Mouse (Mus musculus): Measurements from ENCODE around the gene Gm44973.
"Not testable (repeated sequence)": the region's sequence is repeated elsewhere in the genome, so short reads cannot be mapped to it uniquely, and the experiment has no call there.

Gm44973 gene

DNA sequence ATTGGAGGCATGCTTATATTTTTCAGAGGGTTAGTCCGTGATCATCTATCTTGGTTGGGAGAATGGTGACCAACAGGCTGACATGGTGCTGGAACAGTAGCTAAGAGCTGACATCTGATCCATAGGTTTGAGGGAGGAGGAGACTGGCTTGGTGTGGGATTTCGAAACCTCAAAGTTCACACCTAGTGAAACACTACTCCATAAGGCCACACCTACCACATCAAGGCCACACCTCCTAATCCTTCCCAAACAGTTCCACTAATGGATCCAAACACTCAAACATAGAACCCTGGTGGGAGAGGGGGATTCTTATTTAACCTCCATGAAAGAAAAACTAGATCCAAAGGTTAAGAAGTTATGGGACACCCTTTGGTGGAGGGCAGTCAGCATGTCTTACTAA is 1.6 kb downstream of the Gm44973 start:
- DNase-seq (ENCODE audit: low read depth): no peak

- DNase-seq (ENCODE audit: low read depth): no peak
These were observed 2.1 kb downstream of the Gm44973 start for GRCm38 (mm10) chr7:5017352-5017751.

- no peak for DNase-seq (ENCODE audit: low read depth)
These were observed 2.6 kb downstream of the Gm44973 start for GRCm38 (mm10) chr7:5017931-5018330.

DNA sequence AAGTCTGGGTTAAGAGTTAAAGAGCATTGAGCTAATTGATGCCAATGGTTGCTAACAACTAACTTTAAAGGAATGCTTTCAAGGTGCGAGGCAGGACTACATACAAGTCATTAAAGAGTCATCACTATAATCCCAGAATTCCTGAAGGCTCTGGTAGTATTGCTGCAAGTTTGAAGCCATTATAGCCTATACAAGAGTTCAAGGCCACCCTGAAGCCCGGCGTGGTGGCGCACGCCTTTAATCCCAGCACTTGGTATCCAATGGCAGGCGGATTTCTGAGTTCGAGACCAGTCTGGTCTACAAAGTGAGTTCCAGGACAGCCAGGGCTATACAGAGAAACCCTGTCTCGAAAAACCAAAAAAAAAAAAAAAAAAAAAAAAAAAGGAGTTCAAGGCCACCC is 4.3 kb downstream of the Gm44973 start:
- DNase-seq (ENCODE audit: low read depth): not testable (repeated sequence)

DNA sequence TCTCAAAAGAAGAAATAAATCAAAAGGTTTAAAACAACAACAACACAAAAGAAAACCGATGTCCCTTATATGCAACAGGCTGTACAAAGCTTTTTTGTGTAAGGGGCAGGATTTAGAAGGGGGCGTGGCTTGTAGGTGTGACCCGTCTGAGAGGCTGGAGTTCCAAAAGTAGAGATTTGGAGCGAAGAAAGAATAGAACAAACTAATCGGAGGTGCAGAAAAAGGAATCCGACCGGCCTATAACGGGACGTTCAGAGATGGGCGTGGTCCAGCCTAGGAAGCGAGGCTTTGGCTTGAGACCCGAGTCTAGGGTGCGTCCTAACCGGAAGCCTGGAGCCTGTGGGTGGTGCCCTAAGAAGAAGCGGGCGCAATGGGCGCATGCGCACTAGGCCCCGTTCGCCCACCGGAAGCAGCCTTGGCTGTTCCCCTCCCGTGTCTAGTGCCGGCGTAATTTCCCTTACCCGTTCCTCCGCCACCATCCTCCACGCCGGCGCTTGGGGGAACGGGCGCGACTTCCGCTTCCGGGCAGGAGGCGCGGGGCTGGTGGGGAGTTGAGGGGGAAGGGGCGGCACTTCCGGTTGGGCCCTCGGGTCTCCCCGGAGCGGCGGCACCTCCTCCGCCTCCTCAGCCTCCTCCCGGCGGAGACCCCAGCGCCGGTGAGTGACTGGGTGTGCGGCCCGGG is 4.8 kb downstream of the Gm44973 start, which contains the start of the genes Zfp865 and Ccdc106:
TSS of gene Zfp865 (plus strand) at position 377 of the 682 bp plus-strand sequence.
TSS of gene Ccdc106 (plus strand) at position 554 of the 682 bp plus-strand sequence.
- peak; percentile 98 for DNase-seq (ENCODE audit: low read depth)

DNA sequence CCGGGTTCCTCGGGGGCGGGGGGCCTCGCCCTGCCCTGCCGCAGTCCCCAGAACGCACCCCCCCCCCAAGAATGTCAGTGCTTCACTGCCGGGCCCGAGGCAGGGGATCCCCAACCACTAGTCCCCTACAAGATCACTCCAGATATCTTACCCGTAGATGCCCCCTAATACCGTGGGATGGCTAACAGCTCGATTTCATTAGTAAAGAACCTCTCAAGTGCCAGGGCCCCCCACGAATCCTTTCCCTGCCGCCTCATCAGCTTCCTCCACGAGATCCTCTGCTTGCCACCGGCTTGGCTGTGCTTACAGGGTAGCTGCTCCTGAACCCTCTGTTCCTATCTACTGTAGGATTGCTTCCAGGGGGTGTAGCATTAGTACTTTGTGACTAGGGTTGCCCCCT is 5.4 kb downstream of the Gm44973 start:
- DNase-seq (ENCODE audit: low read depth): no peak

GRCm38 (mm10) chr7:5021197-5021596 is 5.9 kb downstream of the Gm44973 start:
- DNase-seq (ENCODE audit: low read depth): no peak

DNA sequence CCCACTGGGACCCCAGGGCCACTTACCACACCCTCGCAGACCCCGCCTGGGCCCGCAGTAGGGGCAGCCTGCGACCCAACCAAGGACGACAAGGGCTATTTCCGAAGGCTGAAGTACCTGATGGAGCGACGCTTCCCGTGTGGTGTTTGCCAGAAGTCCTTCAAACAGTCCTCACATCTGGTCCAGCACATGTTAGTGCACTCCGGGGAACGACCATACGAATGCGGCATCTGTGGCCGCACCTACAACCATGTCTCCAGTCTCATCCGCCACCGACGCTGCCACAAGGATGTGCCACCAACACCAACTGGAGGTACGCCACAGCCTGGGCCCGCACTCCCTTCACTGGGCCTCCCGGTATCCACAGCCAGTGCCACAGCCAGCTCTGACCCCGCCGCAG is 14.2 kb downstream of the Gm44973 start:
- no peak for DNase-seq (ENCODE audit: low read depth)

DNA sequence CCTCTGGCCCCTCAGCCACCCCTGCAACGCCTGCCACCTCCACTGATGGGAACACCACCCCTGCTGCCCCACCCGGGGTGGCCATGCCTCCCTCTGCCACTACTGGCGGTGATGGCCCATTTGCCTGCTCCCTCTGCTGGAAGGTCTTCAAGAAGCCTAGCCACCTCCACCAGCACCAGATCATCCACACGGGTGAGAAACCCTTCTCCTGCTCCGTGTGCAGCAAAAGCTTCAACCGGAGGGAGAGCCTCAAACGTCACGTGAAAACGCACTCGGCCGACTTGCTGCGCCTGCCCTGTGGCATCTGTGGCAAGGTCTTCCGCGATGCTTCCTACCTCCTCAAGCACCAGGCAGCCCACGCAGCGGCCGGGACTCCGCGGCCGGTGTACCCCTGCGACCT is 14.7 kb downstream of the Gm44973 start:
- DNase-seq (ENCODE audit: low read depth): no peak

DNA sequence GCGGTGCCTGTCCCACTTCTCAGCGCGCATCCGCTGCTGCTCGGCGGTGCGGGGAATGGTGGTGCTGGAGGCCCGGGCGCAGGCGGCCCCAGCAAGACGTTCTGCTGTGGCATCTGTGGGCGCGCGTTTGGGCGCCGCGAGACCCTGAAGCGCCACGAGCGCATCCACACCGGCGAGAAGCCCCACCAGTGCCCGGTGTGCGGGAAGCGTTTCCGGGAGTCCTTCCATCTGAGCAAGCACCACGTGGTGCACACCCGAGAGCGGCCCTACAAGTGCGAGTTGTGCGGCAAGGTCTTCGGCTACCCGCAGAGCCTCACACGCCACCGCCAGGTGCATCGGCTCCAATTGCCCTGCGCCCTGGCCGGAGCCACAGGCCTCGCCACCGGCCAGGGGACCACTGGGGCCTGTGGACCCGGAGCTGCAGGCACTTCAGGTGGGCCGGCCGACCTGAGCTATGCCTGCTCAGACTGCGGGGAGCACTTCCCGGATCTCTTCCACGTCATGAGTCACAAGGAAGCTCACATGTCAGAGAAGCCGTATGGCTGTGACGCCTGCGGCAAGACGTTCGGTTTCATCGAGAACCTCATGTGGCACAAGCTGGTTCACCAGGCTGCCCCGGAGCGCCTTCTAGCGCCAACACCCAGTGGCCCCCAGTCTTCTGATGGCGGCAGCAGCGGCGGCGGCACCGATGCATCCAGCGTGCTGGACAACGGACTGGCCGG is 15.4 kb downstream of the Gm44973 start:
- no peak for DNase-seq (ENCODE audit: low read depth)

- no peak for DNase-seq (ENCODE audit: low read depth)
These were observed 16.2 kb downstream of the Gm44973 start for GRCm38 (mm10) chr7:5031496-5031895.

GRCm38 (mm10) chr7:5033818-5034217 is 18.5 kb downstream of the Gm44973 start, which contains the start of gene 4632433K11Rik:
Gene 4632433K11Rik, plus strand, starts transcription at chr7:5034118.
- DNase-seq (ENCODE audit: low read depth): no peak

- DNase-seq (ENCODE audit: low read depth): no peak
These were observed 20.3 kb downstream of the Gm44973 start for GRCm38 (mm10) chr7:5035628-5036027.

DNA sequence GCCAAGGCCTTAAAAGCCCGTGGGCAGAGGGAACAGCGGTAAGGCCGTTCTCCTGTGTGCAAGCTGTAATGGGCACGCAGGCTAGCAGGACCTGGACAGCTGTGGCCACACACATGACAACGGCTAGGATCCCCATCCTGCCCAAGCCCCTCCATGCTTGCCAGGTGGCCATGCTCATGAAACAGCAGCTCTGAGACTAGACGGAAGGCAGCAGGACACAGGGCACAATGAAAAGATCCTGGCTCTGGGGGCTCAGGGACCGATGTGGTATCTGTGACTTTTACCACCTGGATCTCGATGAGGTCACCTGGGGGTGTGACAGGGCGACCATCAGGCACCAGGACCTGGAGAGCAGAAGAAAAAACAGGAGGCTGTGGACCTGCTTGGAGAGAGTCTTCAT is 20.8 kb downstream of the Gm44973 start:
- DNase-seq (ENCODE audit: low read depth): no peak

DNA sequence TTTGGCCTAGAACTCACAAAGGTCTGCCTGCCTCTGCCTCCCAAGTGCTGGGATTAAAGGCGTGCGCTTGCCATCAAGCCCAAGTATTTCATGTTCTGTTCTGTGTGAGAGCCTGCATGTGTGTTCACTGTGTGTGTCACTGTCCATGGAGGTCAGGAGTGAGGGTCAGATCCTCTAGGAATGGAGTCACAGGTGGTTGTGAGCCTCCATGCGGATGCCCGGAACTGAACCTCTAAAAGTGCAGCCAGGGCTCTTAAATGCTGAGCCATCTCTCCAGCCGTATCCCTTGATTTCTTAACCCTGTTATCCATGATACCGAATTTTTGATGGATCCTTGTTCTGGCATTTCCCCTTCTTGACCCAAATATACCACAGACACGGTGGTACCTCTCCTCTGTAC is 21.7 kb downstream of the Gm44973 start:
- DNase-seq (ENCODE audit: low read depth): no peak

DNA sequence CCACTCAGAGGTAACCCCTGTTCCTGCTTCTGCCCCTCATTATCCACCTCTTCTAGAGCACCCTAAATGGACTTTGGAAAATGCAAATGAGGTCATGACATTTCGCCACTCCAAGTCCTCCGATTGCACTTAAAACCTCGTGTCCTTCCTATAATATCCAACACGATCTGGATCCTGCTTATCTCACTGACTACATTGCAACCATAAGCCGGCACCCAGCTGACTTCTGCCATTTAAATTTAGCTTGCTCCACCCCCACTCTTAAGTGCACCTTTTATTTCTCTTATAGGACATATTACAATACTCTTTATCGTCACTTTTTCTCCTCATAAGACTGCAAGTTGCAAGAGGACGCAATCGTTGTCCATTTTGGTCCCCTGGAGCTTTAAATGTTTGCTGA is 22.2 kb downstream of the Gm44973 start:
- no peak for DNase-seq (ENCODE audit: low read depth)

DNA sequence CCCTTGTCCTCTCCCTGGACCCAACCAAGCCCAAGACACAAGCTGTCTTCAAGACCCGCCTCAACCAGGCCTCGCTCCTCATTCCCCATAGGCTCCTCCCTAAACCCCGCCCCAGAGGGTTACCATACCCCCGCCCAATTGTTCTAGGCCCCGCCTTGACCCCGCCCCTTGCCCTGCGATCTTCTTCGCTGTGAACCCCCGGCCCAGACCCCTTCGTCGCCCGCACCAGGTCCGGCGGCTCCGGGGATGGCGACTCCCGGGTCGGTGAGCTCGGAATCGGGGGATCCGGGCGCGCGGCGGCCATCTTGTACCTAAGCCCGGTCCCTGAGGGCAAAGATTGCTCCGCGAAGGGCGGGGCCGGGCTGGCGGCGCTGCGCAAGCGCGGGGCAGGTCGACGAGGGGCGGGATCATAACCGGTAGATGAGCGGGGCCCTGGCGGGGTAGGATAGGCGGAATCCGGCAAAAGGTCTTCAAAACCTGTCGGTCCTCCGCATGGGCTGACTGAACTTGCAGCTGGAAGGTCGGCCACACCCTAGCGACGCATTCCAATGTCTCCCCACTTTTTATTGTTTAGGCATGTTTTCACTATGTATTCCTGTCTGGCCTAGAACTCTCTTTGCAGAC is 22.9 kb downstream of the Gm44973 start, which contains the start of gene Zfp784:
TSS of gene Zfp784 (minus strand) at position 338 of the 624 bp plus-strand sequence.
- DNase-seq (ENCODE audit: low read depth): peak; percentile 80

DNA sequence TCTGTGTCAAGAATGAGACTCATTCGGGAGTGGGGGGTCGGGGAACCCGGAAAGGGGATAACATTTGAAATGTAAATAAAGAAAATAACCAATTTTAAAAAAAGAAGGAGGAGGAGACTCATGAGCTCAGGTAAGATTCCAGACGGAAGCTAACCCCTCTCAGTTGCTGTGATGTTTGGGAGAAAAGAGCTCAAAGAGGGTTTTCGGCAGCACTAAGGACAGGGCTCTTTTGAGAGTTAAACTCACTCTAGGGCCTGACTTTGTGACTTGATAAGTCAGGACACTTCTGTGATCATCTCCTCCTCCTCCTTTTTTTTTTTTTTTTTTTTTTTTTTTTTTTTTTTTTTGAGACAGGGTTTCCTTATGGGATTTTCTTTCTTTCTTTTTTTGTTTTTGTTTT is 23.6 kb downstream of the Gm44973 start:
- no peak for DNase-seq (ENCODE audit: low read depth)

GRCm38 (mm10) chr7:5044981-5045380 is 29.7 kb downstream of the Gm44973 start:
- no peak for DNase-seq (ENCODE audit: low read depth)

DNA sequence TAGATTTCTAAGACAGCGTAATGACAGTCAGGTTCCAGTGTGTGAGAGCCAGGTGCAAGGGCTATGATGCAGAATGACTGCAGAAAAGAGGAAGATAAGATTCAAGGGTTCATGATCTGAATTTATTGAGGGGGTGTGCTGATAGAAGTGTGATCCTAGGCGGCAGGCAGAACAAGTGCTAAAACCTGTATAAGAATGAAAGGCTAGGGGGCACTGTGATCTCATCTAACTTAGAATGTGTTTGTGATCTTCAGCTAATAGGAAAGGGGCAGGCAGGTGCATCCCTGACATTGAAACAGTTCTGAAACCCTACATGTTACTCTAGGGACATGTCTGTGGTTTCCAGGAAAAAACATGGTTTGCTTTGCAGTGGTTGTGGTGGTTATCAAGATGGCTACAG is 30.8 kb downstream of the Gm44973 start:
- no peak for DNase-seq (ENCODE audit: low read depth)

DNA sequence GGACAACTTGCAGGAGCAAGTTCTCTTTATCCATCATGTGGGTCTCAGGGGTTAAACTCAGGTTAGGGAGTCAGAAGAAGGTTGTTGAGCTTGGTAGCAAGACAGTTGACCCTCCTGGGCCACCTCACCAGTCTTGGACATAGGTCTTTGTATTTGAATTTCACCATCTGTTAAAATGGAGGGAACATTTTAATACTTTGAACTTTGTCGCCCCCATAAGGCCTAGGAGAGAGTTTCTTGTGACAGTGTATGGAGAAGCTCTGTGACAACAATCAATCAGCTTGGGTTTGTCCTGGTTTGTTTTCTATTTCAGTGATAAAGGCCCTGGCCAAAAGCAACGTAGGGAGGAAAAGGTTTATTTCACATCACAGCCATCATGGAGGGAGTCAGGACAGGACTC is 32.0 kb downstream of the Gm44973 start:
- no peak for DNase-seq (ENCODE audit: low read depth)

GRCm38 (mm10) chr7:5051193-5052192 is 36.2 kb downstream of the Gm44973 start, which contains the start of gene Zfp580:
Gene Zfp580, plus strand, starts transcription at chr7:5051538.
- no peak for DNase-seq (ENCODE audit: low read depth)
